Mouse (Mus musculus) layer of hippocampus, postnatal 36 days (tissue): ENCODE measurements around the gene Dstyk. TPM values are rescaled to one million over a fixed set of nuclear protein-coding genes. Genes with fewer than 3 reads are reported as not detected.
A peak's percentile ranks its signal among the peaks of the same experiment; 100 is the strongest.

Experiments used
- DNase-seq, 2 experiments: peaks; one replicate each; pipeline ENCODE4 v3.0.0; 2022
- total RNA-seq, 2 experiments: library from RNA; stranded (reverse); gene quantifications; 2 replicates each; pipeline ENCODE4 v1.2.3; 2021

Dstyk gene
- total RNA-seq, 2 experiments from 2014 or later: 53.1 to 54.0 TPM

- DNase-seq: no peak
These were observed 28.2 kb upstream of the Dstyk start for GRCm38 (mm10) chr1:132388813-132389803.

DNA sequence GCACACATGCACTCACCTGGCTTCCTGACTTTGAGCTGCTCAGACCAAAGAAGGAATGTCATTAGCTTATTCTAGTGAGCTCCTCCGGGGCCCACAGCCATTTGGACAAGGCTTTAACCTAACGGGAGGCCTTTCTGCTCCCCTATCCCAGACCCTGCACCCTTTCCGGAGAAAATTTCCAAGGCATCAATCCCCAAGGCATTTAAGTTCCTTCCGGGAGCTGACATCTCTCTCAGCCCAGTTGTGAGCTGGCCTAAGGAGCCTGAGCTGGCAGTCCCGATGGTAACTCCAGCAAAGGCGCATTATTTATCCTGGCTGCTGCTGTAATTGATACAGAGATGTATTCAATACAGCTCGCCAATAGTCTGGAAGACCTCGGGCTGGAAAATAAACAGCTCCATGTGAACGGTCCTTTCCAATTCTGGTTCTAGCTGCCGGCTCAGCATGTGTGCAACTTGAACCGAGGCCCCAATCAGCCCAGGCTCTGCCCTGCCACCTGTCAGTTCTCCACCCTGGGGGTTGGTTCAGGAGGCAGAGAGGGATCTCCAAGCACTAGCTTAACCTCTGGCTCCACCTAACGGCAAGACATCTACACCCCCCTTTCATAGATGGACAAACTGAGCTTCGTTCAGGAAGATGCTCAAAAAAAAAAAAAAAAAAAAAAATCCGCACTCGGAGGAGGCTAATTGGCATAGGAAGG lies 27.3 kb upstream of the Dstyk start:
- peak; percentile 79 to 82 for DNase-seq

- peak in 1 of 2 experiments; percentile 57 for DNase-seq
These were observed 26.4 kb upstream of the Dstyk start, which contains the start of gene Tmcc2 for GRCm38 (mm10) chr1:132390691-132391579. Tmcc2 (minus strand) TSS chr1:132391281.

DNA sequence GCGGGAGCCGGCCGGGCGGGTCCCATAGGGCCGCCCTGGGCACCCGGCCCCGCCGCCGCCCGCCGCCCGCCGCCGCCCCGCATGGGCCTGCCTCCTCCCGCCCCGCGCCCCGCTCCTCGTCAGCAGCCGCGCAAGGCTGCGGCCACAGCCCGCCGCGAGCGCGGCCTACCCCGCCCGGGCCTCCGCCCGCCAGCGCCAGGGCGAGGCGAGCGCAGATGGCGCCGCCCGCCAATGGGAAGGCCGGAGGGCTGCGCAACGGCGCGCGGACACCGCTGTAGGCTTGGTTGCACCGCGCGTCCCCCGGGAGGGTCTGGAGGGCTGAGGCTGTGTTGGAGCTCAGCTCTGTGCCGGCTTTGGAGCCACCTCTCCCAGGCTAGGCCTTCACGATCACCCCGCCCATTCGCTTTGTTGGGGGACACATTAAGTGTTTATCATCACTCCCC lies 25.8 kb upstream of the Dstyk start:
- peak; percentile 81 to 83 for DNase-seq

GRCm38 (mm10) chr1:132392872-132393271 lies 24.5 kb upstream of the Dstyk start:
- no peak for DNase-seq

DNA sequence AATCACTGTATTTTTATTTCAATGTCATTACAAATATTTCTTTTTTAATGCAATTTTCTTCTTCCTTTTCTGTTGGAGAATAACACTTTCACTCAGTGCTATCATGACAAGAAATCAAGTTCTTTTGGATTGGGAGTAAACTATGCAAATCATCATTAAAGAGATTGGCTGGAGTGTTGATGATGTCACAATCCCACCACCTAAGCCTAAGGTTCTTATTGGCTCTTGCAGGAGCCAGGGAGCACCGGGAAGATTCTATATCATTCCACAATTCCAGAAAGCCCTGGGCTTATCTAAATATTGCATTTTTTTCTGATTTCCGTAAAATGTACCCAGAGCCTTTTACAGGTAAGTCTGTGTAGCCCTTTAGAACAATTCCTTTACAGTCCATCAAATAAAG lies 20.6 kb upstream of the Dstyk start:
- DNase-seq: no peak

- DNase-seq: no peak
These were observed 16.8 kb upstream of the Dstyk start for GRCm38 (mm10) chr1:132400538-132400937.

DNA sequence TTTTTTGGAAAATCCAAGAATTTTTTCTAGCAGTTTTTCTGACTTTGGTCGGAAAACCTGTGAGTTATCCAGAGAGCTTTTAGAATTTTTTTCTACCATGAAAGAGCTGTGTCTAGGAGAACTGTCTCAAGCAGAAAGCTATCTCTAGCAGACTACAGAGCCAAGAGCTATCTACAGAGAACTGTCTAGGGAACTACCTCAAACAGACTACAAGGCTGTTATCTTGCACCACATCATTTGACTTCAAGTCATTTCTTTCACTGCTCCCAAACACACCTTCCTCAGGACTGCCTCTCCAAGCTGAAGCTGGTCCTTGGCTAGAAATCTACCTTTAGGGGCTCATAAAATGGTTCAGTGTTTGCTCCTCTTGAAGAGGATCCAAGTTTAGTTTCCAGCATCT lies 15.5 kb upstream of the Dstyk start:
- DNase-seq: no peak

DNA sequence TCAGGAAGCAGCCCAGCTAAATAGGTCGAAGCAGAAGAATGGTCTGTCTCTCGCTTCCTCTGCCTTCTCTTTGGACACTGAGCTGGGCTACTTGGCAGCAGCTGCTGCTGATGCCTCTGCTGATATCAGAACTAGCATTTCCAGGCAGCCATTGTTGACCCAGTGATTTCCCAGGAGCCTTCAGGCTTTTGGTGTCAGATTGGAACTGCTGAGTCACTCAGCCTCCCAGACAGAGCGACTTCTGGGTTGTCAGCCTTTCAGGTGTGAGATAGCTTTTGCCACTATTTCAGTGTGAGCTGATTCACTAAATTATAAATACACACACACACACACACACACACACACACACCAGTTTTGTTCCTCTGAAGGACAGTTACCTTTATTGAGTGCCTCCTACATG lies 6.7 kb upstream of the Dstyk start:
- DNase-seq: no peak

- no peak for DNase-seq
These were observed 962 bp upstream of the Dstyk start for GRCm38 (mm10) chr1:132416244-132416942.

GRCm38 (mm10) chr1:132416943-132417290 lies 438 bp upstream of the Dstyk start:
- no peak for DNase-seq

DNA sequence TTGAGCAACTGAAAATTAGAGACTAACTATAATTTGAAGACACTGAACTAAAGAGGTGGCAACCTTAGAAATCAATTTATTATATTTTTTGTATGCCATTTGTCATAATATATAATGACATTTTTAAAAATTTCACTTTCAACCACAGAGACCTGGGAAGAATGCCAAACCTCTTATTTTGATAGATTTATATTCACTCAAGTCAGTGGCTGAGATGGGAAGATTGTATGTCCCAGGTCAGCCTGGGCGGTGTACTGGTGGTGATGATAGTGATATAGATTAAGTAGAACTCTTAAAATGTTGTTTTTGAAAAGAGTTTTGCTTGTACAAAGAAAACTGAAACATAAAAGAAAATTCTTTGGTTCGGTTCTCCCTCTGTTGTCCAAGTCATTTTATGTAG lies 2.9 kb downstream of the Dstyk start:
- DNase-seq: no peak

DNA sequence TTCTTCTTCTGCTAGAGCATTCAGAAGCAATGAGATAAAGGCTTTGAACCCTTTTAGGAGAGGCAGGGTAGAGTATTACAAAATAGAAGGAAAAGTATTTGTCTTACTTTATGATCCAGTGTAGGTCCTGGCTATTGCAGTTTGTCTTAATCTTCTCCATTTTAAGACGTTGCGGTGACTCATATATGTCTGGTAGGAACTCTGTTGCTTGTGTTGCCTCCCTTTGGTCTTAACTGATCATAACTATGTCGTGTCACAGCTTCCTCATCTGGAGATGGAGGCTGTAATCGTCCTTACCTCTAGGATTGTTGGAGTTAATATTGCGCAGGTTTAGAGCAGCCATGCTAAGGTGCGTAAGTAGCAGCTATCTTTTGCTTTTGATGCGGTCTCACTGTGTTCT lies 3.3 kb downstream of the Dstyk start:
- DNase-seq: no peak

- DNase-seq: no peak
These were observed 5.7 kb downstream of the Dstyk start for GRCm38 (mm10) chr1:132422912-132423696.

GRCm38 (mm10) chr1:132425600-132425999 lies 8.2 kb downstream of the Dstyk start:
- DNase-seq: no peak

DNA sequence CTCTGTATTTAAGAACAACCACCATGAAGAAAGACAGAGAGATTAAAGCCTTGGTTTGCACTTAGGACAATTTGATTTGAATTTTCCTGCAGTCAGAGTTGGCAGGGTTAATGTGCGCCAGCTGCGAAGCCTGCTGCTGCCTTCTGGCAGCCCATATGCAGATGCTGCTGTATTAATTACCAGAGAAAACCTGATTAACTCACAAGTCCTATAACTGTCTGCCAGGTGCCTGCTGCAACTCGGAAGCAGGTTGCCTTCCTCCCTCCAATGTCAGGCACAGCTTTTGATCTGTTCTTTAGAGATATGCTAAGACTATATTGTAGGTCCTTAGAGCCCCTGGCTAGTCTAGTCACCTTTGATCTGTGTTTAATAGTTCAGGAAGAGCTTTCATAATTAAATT lies 13.5 kb downstream of the Dstyk start:
- DNase-seq: peak in 1 of 2 experiments; percentile 17

DNA sequence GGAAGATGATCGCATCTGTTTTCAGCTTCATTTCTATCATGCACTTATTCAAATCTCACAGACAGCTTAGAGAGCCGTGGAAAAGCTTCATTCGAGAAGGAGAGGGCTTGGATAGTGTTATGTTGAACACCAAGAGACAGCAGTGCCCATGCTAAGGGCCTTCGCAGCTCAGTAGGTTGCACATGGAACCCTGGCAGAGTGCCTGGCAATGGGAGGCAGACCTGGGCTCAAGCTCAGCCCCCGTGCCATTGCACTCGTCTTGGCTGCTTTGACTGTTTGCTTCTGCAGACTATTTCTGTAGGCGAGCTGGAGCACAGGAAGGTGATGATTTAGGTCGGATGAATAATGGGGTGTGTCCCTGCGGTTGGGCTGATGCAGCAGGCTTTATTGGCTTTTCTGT lies 14.4 kb downstream of the Dstyk start:
- peak; percentile 24 to 33 for DNase-seq

GRCm38 (mm10) chr1:132433349-132433748 lies 16.0 kb downstream of the Dstyk start:
- DNase-seq: no peak

DNA sequence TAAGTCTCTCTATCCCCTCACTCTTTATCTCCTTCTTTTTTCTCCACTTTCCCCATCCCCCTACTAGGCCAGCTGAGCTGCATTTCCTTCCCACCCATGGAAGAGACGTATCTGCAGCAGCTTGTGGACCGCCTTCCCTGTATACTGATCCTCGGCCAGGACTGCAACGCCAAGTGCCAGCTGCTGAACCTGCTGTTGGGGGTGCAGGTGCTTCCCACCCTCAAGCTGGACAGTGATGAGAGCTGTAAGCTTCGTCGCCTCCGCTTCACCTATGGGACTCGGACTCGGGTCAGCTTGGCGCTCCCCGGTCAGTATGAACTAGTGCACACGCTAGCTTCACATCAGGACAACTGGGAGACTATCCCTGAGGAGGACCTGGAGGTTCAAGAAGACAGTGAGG lies 16.7 kb downstream of the Dstyk start:
- no peak for DNase-seq

DNA sequence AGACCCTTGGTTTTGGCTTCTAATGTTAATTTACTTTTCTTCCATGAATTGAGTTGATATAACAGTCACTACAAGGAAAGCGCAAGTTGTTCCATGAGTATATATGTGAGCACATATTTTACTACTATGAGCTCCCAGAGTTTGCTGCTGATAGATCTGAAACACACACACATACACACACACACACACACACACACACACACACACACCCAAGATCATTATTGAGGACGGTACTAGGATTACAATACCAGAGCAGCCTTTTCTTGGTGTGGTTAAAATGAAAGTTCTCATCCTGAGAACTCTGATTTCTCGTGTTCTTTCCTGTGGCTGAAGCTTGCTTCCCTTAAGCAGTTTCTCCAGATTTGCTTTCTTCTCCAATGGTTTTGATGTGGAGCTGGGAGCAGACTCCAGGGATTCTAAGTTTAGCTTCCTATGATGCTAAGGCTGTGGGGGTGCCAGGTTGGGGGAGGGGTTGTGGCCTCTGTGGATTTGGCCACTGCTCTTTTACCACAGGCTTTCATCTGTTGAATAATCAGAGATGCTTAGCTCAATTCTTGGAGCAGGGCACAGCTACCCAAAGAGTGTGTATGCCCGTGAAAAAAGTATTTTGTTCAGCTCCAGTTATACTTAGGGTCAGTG lies 19.1 kb downstream of the Dstyk start:
- no peak for DNase-seq
